14 mouse cellular contexts compared by ENCODE assay signal in the genomic region with DNA sequence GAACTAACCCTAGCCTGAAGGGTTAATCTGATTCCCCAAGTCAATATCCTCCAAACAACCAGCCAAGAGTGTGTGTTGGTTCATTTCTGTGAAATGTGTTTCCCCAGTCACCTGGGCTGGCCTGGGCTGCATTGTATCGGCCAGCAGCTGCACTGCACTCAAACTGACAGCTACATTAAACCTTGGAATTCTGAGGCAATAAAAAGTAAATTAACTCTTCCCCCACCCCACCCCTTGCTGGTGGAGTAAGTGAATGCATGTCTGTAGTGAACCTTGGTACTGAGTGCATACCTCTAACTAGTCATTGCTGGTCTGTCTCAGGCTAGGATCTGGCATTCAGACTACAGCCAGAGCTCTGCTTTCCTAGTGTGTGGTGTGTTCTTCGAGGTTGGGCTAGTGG.
DNase-seq lines count a peak whose midpoint lies in the region; ATAC-seq lines count a peak whose summit lies in the region.
"Had no signal": no experiment of that assay in that cellular context is flagged by ENCODE, and none has a peak within 500 bp of the region (broad histone marks: within the 10 kb centered on the region; RNA-seq: fewer than 3 reads in every experiment).

No protein-coding gene starts in this region.

- no peaks in the 10 kb centered on the region for H3K27me3 ChIP-seq in kidney, embryonic 16.5 days (ENCODE audit: insufficient read depth, low read length)
- H3K27me3 ChIP-seq in embryonic facial prominence, embryonic 15.5 days: no peaks in the 10 kb centered on the region
- no peaks in the 10 kb centered on the region for H3K27me3 ChIP-seq in limb, embryonic 13.5 days
- H3K27me3 ChIP-seq: forebrain, embryonic 15.5 days had no signal

- no peak overlapping the region for H3K9ac ChIP-seq in kidney, embryonic 16.5 days (replicated peaks; ENCODE audit: low read length)
- no peak overlapping the region for H3K9ac ChIP-seq in embryonic facial prominence, embryonic 15.5 days
- no peak overlapping the region for H3K9ac ChIP-seq in limb, embryonic 13.5 days
- H3K9ac ChIP-seq: forebrain, embryonic 15.5 days had no signal

- peak overlapping the region; percentile 98 for H3K27ac ChIP-seq in kidney, embryonic 16.5 days (ENCODE audit: low read length)
- peak overlapping the region; percentile 7 for H3K27ac ChIP-seq in embryonic facial prominence, embryonic 15.5 days (replicated peaks)
- peak overlapping the region; percentile 95 for H3K27ac ChIP-seq in limb, embryonic 13.5 days
- H3K27ac ChIP-seq: forebrain, embryonic 15.5 days; macrophage had no signal

- no peaks in the 10 kb centered on the region for H3K9me3 ChIP-seq in kidney, embryonic 16.5 days (ENCODE audit: low read length)
- no peaks in the 10 kb centered on the region for H3K9me3 ChIP-seq in embryonic facial prominence, embryonic 15.5 days (replicated peaks)
- H3K9me3 ChIP-seq in limb, embryonic 13.5 days: no peaks in the 10 kb centered on the region
- H3K9me3 ChIP-seq: forebrain, embryonic 15.5 days had no signal

- peaks cover 83% of the 10 kb centered on the region for H3K4me1 ChIP-seq in kidney, embryonic 16.5 days (ENCODE audit: insufficient read depth, low read length)
- peaks cover 72% of the 10 kb centered on the region for H3K4me1 ChIP-seq in embryonic facial prominence, embryonic 15.5 days
- peaks cover 96% of the 10 kb centered on the region for H3K4me1 ChIP-seq in limb, embryonic 13.5 days

- no peaks in the 10 kb centered on the region for H3K36me3 ChIP-seq in kidney, embryonic 16.5 days (ENCODE audit: insufficient read depth, low read length)
- H3K36me3 ChIP-seq in embryonic facial prominence, embryonic 15.5 days: no peaks in the 10 kb centered on the region; the same call in 1 of the 2 replicates
- H3K36me3 ChIP-seq in limb, embryonic 13.5 days: 0 out of 2 replicates have a peak, but pooled peaks cover 3% of the 10 kb centered on the region

- 17% methylated on average over 2 of the region's 2 CpGs for WGBS in kidney, embryonic 16.5 days
- WGBS in embryonic facial prominence, embryonic 15.5 days: 52% methylated on average over 2 of the region's 2 CpGs
- WGBS in limb, embryonic 13.5 days: 16% methylated on average over 2 of the region's 2 CpGs

- no peak overlapping the region for H3K4me2 ChIP-seq in kidney, embryonic 16.5 days (replicated peaks; ENCODE audit: low read depth, low read length)
- H3K4me2 ChIP-seq in embryonic facial prominence, embryonic 15.5 days (replicated peaks): no peak overlapping the region
- H3K4me2 ChIP-seq in limb, embryonic 13.5 days (replicated peaks): 0 out of 2 replicates have a peak overlapping the region, but pooled peaks have one; percentile 3
- H3K4me2 ChIP-seq: forebrain, embryonic 15.5 days had no signal

- ATAC-seq in kidney, embryonic 16.5 days (ENCODE audit: low FRiP score, low TSS enrichment): peak; percentile 37; the same call in 1 of the 2 replicates
- no peak for ATAC-seq in embryonic facial prominence, embryonic 15.5 days (ENCODE audit: insufficient number of reproducible peaks, low FRiP score, low TSS enrichment, low read depth)
- peak; percentile 54 for ATAC-seq in limb, embryonic 13.5 days (ENCODE audit: low FRiP score, low read depth)
- ATAC-seq: forebrain, embryonic 15.5 days; midbrain, embryonic 16.5 days had no signal

- H3K4me3 ChIP-seq in kidney, embryonic 16.5 days (ENCODE audit: low read length): no peak overlapping the region
- H3K4me3 ChIP-seq in embryonic facial prominence, embryonic 15.5 days (replicated peaks): no peak overlapping the region
- no peak overlapping the region for H3K4me3 ChIP-seq in limb, embryonic 13.5 days
- H3K4me3 ChIP-seq: forebrain, embryonic 15.5 days had no signal

- peak; percentile 50 for DNase-seq in embryo, embryonic 11 days
- DNase-seq in embryo, embryonic 10 days (ENCODE audit: low spot score): no peak
- DNase-seq in kidney, postnatal 36 days: no peak
- no peak for DNase-seq in adrenal gland, adult 18-20 months (ENCODE audit: low spot score in 2 of 2)
- DNase-seq in gastrocnemius, adult 8-10 months (ENCODE audit: low spot score in 2 of 2): no peak
- DNase-seq: cerebellum, adult 2 months; layer of hippocampus, adult 9-11 months; left cerebral cortex, postnatal 4 days had no signal

Comparison
In these comparisons a context has a peak if more than half of its experiments do, and no peak if none do; other contexts are left out.
1. H3K27ac ChIP-seq: peak in every context shown above with its lines; median percentile 98 in kidney, embryonic 16.5 days; 95 in limb, embryonic 13.5 days; 7 in embryonic facial prominence, embryonic 15.5 days.